Mouse (Mus musculus) olfactory bulb, adult 2 months (tissue): ENCODE data around the gene Serpine1.

Source experiments
- CTCF ChIP-seq: fragments of 200-500 bp; IDR thresholded peaks from 2 replicates; pipeline ENCODE4 v1.5.1; 2012; ENCODE audit warnings: low read depth, mild to moderate bottlenecking, low read length, moderate library complexity; ENCODE audit not compliant: insufficient read depth
- POLR2A ChIP-seq: fragments of 200-500 bp; IDR thresholded peaks from 2 replicates; pipeline ENCODE4 v1.6.1; 2012; ENCODE audit warnings: mild to moderate bottlenecking, low read depth, low read length, moderate library complexity; ENCODE audit not compliant: insufficient read depth

- TF ChIP-seq POLR2A, result no peak
- TF ChIP-seq CTCF, result no peak
Measured at GRCm38 (mm10) chr5:137121280-137121679, 49.2 kb upstream of the Serpine1 start.
